Mouse (Mus musculus): Measurements from ENCODE around the gene Zfp385c. TPM values are rescaled to one million over a fixed set of nuclear protein-coding genes. Genes with fewer than 3 reads are reported as not detected.

The Zfp385c gene
- polyA plus RNA-seq, 1 experiment from 2014 or later: 0.16 TPM

GRCm38 (mm10) chr11:100609997-100610680, 82.1 kb downstream of the Zfp385c start:
- no peaks in the 10 kb centered on the region for H3K27me3 ChIP-seq (ENCODE audit: low read depth, poor library complexity, severe bottlenecking)
- peaks cover 71% of the 10 kb centered on the region for H3K36me3 ChIP-seq

GRCm38 (mm10) chr11:100609355-100609996, 82.8 kb downstream of the Zfp385c start:
- WGBS: 94% methylated on average over 5 of the region's 5 CpGs
- Histone ChIP-seq H3K27ac (no peak overlapping the region), H3K4me3 (no peak overlapping the region), H3K27me3 (ENCODE audit: low read depth, poor library complexity, severe bottlenecking) (no peaks in the 10 kb centered on the region), H3K9me3 (replicated peaks) (no peaks in the 10 kb centered on the region), H3K4me1 (no peaks in the 10 kb centered on the region), H3K36me3 (peaks cover 69% of the 10 kb centered on the region)
- DNase-seq (ENCODE audit: low spot score): no peak

More at GRCm38 (mm10) chr11:100609997-100610680, 82.1 kb downstream of the Zfp385c start:
- no peaks in the 10 kb centered on the region for H3K9me3 ChIP-seq (replicated peaks)
- no peak overlapping the region for H3K4me3 ChIP-seq
- H3K4me1 ChIP-seq: no peaks in the 10 kb centered on the region
- H3K27ac ChIP-seq: no peak overlapping the region
- WGBS: 90% methylated on average over 9 of the region's 9 CpGs
- no peak for DNase-seq (ENCODE audit: low spot score)

DNA sequence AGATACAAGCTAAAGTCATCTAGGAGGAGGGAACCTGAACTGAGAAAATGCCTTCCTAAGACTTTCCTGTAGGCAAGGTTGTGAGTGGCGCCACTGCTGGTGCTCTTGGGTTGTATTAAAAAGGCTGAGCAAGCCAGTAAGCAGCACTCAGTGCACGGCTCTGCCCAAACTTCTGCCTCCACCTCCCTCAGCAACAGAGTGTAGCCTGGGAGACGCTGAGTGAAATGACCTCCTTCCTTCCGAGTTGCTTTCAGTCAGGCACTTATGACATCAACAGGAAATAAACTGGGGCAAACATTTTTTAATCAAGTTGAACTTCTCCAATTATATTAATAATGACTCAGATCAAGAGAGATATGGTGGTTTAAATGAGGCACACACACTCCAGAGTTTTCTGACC, 83.5 kb downstream of the Zfp385c start:
- 79% methylated on average over 4 of the region's 4 CpGs for WGBS
- H3K9me3 ChIP-seq (replicated peaks): no peaks in the 10 kb centered on the region
- H3K36me3 ChIP-seq: peaks cover 73% of the 10 kb centered on the region
- H3K4me1 ChIP-seq: no peaks in the 10 kb centered on the region
- H3K4me3 ChIP-seq: no peak overlapping the region
- no peak overlapping the region for H3K27ac ChIP-seq
- no peak for DNase-seq (ENCODE audit: low spot score)
- H3K27me3 ChIP-seq (ENCODE audit: low read depth, poor library complexity, severe bottlenecking): no peaks in the 10 kb centered on the region

DNA sequence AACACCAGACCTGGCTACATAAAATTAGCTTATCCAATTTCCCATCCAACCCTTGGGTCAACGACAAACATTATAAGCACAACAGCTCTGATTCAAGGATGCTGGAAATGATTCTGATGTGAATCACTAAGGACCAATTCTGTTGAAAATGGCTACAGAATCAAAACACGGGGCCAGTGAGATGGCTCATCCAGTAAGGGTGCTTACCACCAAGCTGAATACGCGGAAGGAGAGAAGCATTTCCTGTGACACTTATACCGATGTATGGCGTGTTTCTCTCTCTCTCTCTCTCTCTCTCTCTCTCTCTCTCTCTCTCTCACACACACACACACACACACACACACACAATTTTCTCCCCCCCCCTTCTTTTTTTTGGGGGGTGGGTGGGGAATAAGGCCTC, 85.1 kb downstream of the Zfp385c start:
- Histone ChIP-seq H3K36me3 (peaks cover 82% of the 10 kb centered on the region), H3K27me3 (ENCODE audit: low read depth, poor library complexity, severe bottlenecking) (no peaks in the 10 kb centered on the region), H3K9me3 (replicated peaks) (no peaks in the 10 kb centered on the region), H3K27ac (no peak overlapping the region), H3K4me3 (no peak overlapping the region), H3K4me1 (no peaks in the 10 kb centered on the region)
- 89% methylated on average over 6 of the region's 6 CpGs for WGBS
- no peak for DNase-seq (ENCODE audit: low spot score)

DNA sequence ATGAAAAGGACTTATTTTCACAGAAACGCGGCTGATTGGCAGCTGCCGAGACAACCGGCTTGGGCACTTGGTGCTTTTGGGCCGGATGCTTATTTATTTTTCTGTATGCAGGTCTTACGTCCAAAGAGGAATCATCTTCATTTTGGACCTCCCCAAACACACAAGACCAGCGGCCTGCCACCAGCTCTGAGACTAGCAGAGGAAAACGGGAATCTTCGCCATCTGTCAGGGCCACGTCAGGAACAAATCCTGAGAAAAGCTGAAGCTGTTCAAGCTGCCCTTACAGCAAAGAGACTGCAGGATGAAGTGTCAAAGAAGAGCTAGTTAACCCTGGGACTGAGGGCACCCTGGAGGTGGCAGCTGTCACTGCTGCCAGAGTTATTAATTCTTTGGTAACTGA, 86.8 kb downstream of the Zfp385c start:
- no peak overlapping the region for H3K27ac ChIP-seq
- WGBS: 92% methylated on average over 10 of the region's 10 CpGs
- H3K4me3 ChIP-seq: no peak overlapping the region
- no peaks in the 10 kb centered on the region for H3K4me1 ChIP-seq
- peaks cover 86% of the 10 kb centered on the region for H3K36me3 ChIP-seq
- DNase-seq (ENCODE audit: low spot score): no peak
- no peaks in the 10 kb centered on the region for H3K27me3 ChIP-seq (ENCODE audit: low read depth, poor library complexity, severe bottlenecking)
- H3K9me3 ChIP-seq (replicated peaks): no peaks in the 10 kb centered on the region

- peaks cover 86% of the 10 kb centered on the region for H3K36me3 ChIP-seq
- DNase-seq (ENCODE audit: low spot score): no peak
- 94% methylated on average over 4 of the region's 4 CpGs for WGBS
- no peaks in the 10 kb centered on the region for H3K4me1 ChIP-seq
- no peaks in the 10 kb centered on the region for H3K27me3 ChIP-seq (ENCODE audit: low read depth, poor library complexity, severe bottlenecking)
- H3K4me3 ChIP-seq: no peak overlapping the region
- no peaks in the 10 kb centered on the region for H3K9me3 ChIP-seq (replicated peaks)
- no peak overlapping the region for H3K27ac ChIP-seq
Observed at GRCm38 (mm10) chr11:100604321-100605005, 87.8 kb downstream of the Zfp385c start.

- Histone ChIP-seq H3K27ac (no peak overlapping the region), H3K4me3 (no peak overlapping the region), H3K9me3 (replicated peaks) (no peaks in the 10 kb centered on the region), H3K36me3 (peaks cover 86% of the 10 kb centered on the region), H3K4me1 (no peaks in the 10 kb centered on the region), H3K27me3 (ENCODE audit: low read depth, poor library complexity, severe bottlenecking) (no peaks in the 10 kb centered on the region)
- DNase-seq (ENCODE audit: low spot score): no peak
- 90% methylated on average over 8 of the region's 8 CpGs for WGBS
Observed at GRCm38 (mm10) chr11:100603813-100604212, 88.4 kb downstream of the Zfp385c start.

DNA sequence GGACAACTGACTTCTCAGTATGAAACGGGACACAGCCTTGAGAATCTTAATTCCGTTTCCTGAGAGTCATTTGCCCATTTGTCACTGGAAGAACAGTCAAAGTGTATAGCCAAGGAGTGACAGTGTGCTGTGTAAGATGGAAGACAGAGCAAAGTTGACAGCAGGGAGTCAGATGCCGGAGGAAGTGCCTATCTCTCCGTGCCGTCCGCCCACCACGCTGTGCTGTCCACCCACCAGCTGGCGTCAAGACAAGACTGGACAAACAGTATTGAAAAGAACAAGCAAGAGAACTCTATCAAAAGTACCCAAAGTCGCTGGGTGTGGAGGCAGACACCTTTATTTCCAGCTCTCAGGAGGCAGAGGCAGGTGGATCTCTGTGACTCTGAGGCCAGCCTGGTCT, 89.1 kb downstream of the Zfp385c start:
- peaks cover 86% of the 10 kb centered on the region for H3K36me3 ChIP-seq
- H3K27me3 ChIP-seq (ENCODE audit: low read depth, poor library complexity, severe bottlenecking): no peaks in the 10 kb centered on the region
- no peaks in the 10 kb centered on the region for H3K9me3 ChIP-seq (replicated peaks)
- no peaks in the 10 kb centered on the region for H3K4me1 ChIP-seq
- no peak for DNase-seq (ENCODE audit: low spot score)
- H3K27ac ChIP-seq: no peak overlapping the region
- WGBS: 91% methylated on average over 9 of the region's 9 CpGs
- H3K4me3 ChIP-seq: no peak overlapping the region

- Histone ChIP-seq H3K36me3 (peaks cover 91% of the 10 kb centered on the region), H3K4me1 (no peaks in the 10 kb centered on the region)
- WGBS: 92% methylated on average over 3 of the region's 3 CpGs
Observed at GRCm38 (mm10) chr11:100601372-100601771, 90.9 kb downstream of the Zfp385c start.

GRCm38 (mm10) chr11:100598074-100598473, 94.2 kb downstream of the Zfp385c start:
- no peak overlapping the region for H3K4me3 ChIP-seq
- 87% methylated on average over 4 of the region's 4 CpGs for WGBS
- DNase-seq (ENCODE audit: low spot score): no peak
- H3K27me3 ChIP-seq (ENCODE audit: low read depth, poor library complexity, severe bottlenecking): no peaks in the 10 kb centered on the region
- no peaks in the 10 kb centered on the region for H3K4me1 ChIP-seq
- H3K27ac ChIP-seq: no peak overlapping the region
- H3K36me3 ChIP-seq: peaks cover 99% of the 10 kb centered on the region
- H3K9me3 ChIP-seq (replicated peaks): no peaks in the 10 kb centered on the region

More at GRCm38 (mm10) chr11:100601372-100601771, 90.9 kb downstream of the Zfp385c start:
- no peak for DNase-seq (ENCODE audit: low spot score)
- H3K27ac ChIP-seq: no peak overlapping the region
- no peaks in the 10 kb centered on the region for H3K9me3 ChIP-seq (replicated peaks)
- H3K27me3 ChIP-seq (ENCODE audit: low read depth, poor library complexity, severe bottlenecking): no peaks in the 10 kb centered on the region
- H3K4me3 ChIP-seq: no peak overlapping the region

DNA sequence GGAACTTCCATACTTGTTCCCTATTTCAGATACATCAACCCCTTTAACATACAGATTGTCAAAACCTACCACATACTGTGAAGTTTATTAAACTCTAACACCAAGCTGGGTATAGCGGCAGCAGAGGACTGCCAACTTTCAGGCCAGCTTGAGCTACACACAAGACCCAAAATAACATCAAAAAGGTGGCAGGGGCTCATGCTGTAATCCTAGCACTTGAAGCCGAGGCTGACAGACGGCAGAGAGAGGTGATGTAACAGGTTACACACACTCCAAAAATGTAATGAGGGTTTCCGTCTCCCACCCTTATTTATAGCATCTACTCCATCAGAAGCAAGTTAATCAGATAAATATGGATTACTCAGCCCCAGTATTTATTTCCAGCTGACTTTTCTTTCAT, 96.7 kb downstream of the Zfp385c start:
- H3K27me3 ChIP-seq (ENCODE audit: low read depth, poor library complexity, severe bottlenecking): no peaks in the 10 kb centered on the region
- no peak overlapping the region for H3K4me3 ChIP-seq
- DNase-seq (ENCODE audit: low spot score): no peak
- peaks cover 100% of the 10 kb centered on the region for H3K36me3 ChIP-seq
- no peak overlapping the region for H3K27ac ChIP-seq
- 90% methylated on average over 4 of the region's 4 CpGs for WGBS
- no peaks in the 10 kb centered on the region for H3K9me3 ChIP-seq (replicated peaks)
- H3K4me1 ChIP-seq: no peaks in the 10 kb centered on the region

- 93% methylated on average over 7 of the region's 7 CpGs for WGBS
- no peak for DNase-seq (ENCODE audit: low spot score)
- H3K4me1 ChIP-seq: no peaks in the 10 kb centered on the region
Observed at GRCm38 (mm10) chr11:100594608-100595007, 97.6 kb downstream of the Zfp385c start.

DNA sequence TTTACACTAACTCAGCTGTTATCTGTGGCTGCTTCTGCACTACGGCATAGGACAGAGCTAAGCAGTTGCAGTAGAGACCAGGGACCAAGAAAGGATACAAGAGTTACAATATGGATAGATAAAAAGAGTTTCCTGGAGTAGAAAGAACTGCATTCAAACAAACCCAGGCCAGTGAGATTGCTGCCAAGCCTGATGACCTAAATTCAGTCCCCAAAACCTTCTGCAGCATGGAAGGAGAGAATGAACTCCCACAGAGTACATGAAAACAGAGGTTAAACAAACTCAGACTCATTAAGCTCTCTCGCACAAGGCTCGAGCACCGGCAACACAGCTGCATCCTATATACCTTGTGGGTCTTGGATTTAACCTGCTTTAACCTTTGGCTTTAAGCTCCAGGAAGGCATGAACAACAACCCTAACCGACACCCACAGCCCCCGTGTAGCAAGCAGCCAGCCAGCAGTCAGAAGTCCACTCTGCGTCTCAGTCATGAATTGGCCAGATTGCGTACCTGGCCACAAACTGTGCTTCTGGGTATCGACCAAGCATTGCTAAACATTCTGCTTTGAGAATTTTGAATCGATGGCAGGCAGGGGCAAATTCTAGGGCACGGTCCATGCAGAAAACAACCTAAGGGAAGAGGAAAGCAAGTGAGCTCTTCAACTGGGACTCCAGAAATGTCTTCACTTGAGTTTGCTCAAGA, 99.8 kb downstream of the Zfp385c start:
- H3K27me3 ChIP-seq (ENCODE audit: low read depth, poor library complexity, severe bottlenecking): no peaks in the 10 kb centered on the region
- 95% methylated on average over 11 of the region's 11 CpGs for WGBS
- peaks cover 100% of the 10 kb centered on the region for H3K36me3 ChIP-seq
- no peaks in the 10 kb centered on the region for H3K4me1 ChIP-seq
- DNase-seq (ENCODE audit: low spot score): no peak
- H3K27ac ChIP-seq: no peak overlapping the region
- H3K4me3 ChIP-seq: no peak overlapping the region
- no peaks in the 10 kb centered on the region for H3K9me3 ChIP-seq (replicated peaks)

More at GRCm38 (mm10) chr11:100594608-100595007, 97.6 kb downstream of the Zfp385c start:
- peaks cover 100% of the 10 kb centered on the region for H3K36me3 ChIP-seq
- no peaks in the 10 kb centered on the region for H3K9me3 ChIP-seq (replicated peaks)
- H3K27ac ChIP-seq: no peak overlapping the region
- H3K4me3 ChIP-seq: no peak overlapping the region
- H3K27me3 ChIP-seq (ENCODE audit: low read depth, poor library complexity, severe bottlenecking): no peaks in the 10 kb centered on the region
